Mouse (Mus musculus): ENCODE results near the gene Car8.

Gene Car8

DNA sequence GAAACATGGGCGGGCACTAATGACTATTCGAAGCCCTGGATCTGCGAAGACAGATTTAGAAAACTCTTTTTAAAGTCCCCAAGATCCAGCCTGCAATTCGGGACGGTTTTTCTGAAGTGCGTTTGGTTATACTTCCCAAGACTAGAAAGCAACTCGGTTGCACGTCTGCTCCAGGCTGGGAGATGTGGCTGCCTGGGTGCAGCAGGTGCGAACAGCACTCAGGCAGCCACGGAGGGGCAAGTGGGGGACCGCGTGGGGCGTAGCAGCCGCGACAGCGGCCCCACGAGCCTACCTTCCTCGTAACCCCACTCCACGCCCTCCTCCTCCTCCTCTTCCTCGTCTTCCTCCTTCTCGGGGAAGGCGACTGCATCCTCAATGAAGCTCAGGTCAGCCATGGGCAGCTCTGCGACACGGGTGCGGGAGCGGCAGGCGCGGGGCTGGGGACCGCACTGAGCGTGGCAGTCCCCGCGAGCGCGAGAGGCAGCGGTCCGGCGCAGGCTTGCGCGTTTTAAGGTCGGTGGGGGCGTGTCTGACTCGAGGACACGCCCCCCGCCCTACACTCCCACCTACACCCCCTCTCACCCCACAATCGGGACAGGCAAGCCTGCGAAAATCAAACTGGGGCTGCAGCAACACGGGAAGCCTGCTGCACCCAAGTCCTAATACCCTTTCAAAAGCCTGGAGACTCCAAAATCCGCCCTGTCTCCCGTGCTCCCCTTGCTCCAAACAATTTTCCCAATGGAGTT lies at the start of gene Car8:
Car8 (minus strand) TSS at position 482 of the 746 bp plus-strand sequence.
- DNase-seq = peak; percentile 43 to 50

DNA sequence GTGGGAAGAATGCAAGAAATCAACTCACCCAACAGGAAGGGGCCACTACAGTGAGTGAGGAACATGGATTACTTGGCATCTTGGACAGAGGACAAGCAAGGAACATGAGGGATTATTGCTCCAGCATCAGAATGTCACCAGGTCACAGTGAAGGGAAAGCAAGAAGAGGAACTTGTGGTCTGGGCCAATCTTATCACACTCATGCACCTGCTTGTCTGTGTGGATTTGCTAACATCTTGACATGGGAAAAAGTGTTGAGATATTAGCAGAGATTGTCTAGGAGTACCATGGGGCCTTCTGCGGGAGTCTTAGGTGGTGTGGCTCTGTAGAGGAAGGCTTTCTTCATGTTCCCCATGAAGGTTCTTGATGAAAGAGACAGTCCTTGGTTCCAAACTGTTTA lies 46.1 kb upstream of the Car8 start:
- no peak for DNase-seq

- no peak for DNase-seq
Observed at GRCm38 (mm10) chr4:8278159-8278558, 39.3 kb upstream of the Car8 start.

DNA sequence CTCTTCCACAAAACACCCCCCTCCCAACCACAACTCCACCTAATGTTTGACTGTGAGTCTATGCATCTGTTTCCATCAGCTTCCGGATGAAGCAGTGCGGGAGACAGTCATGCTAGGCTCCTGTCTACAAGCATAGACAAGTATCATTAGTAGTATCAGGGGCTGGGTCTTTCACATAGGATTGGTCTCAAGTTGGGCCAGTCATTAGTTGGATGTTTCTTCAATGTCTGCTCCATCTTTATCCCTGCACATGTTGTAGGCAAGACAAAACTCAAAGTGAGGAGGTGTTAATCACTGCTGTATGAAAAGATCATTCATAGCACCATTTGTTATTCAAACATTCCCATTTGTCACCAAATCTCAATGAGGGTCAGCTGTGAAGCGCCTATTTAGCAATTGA lies 11.0 kb upstream of the Car8 start:
- no peak for DNase-seq

- DNase-seq = no peak
Observed at GRCm38 (mm10) chr4:8245495-8246063, 6.7 kb upstream of the Car8 start.

- DNase-seq = no peak
Observed at GRCm38 (mm10) chr4:8245062-8245461, 6.2 kb upstream of the Car8 start.

GRCm38 (mm10) chr4:8239699-8240098 lies 858 bp upstream of the Car8 start:
- DNase-seq = peak; percentile 12 to 35

- DNase-seq = no peak
Observed at GRCm38 (mm10) chr4:8239306-8239670, 447 bp upstream of the Car8 start.

DNA sequence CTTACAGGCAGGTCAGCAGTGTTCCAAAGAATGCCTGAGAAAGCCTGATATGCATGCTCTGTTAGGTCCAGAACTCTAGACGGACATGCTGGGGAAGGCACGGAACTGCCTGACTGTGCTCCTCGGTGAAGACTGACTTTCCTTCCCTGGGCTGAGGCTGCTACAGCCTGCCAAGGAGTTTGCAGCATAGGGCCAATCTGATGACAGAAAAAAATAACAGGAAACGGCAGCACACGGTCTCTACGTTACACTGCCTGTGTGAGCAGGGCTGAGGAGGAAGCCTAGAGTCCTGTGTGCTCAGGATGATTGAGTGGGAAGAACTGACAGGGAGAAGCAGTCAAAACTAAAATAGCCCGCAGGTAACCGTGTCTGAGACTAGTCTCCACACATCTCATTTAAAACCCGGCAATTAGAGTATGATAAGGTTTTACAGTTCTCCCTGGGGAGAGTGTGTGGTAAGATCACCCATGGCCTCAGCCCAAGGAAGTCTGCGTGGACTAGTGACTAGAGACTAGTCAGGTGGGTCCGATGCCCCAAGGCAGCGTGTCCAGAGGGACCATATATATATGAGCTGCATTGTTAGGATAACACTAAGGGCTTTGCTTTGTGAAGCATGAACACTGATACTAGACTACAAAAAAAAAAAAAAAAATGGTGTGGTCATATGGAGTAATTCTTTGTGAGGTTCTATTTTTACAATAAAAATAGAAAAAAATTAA lies 6.3 kb downstream of the Car8 start:
- DNase-seq = peak in 1 of 2 experiments; percentile 8

GRCm38 (mm10) chr4:8231291-8231871 lies 7.5 kb downstream of the Car8 start:
- no peak for DNase-seq

- no peak for DNase-seq
Observed at GRCm38 (mm10) chr4:8229661-8230298, 9.1 kb downstream of the Car8 start.

GRCm38 (mm10) chr4:8218941-8219340 lies 19.9 kb downstream of the Car8 start:
- DNase-seq = no peak

- DNase-seq = no peak
Observed at GRCm38 (mm10) chr4:8218004-8218403, 20.8 kb downstream of the Car8 start.

DNA sequence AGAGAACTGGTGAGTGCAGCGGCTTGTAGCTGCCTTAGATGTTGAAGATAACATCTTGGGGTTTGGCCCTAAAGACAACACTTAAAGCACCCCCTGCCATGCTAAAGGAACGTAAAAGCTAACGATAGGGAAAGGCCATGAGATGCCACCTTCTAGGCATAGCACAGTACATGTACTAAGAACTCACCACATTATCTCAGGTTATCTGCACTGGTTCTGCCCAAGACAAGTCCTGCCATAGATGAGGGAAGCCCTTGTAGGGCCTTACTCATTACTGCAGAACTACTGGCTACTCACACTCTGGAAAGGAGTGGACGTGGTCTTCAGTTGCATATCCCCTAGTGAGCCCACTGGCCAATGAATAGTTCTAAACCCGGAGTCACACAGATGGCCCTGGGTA lies 21.6 kb downstream of the Car8 start:
- no peak for DNase-seq

DNA sequence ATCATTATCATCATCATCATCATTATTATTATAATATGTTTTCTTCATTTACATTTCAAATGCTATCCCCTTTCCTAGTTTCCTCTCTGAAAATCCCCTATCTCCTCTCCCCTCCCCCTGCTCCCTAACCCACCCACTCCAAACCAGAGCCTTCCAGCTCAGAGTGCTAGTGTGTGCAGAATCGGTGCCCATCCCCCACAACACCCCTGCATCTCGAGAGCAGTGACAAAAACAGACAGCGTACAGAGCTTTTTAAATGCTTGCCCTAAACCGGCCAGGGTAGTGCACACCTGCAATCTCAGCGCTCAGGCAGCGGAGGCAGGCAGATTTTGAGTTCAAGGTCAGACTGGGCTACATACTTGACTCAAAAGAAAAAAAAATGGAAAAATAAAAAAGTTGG lies 22.3 kb downstream of the Car8 start:
- no peak for DNase-seq

DNA sequence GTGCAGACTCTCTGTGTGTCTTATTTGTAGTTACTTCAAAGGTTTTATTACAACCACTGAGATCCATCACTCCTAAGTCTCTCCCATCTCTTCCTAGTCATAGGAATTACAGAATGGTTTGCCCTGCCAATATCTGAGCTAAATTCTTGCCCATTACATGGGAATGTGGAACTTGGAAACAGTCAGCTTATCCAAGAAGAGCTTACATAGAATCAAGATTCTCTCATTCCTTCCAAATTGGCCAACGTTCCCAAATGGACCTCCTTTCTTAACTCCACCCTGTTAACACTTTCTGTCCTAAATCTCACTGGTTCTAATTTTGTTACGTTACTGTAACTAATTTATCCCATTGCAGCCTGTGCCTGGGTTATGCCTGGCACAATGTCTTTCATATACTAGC lies 25.2 kb downstream of the Car8 start:
- no peak for DNase-seq

DNA sequence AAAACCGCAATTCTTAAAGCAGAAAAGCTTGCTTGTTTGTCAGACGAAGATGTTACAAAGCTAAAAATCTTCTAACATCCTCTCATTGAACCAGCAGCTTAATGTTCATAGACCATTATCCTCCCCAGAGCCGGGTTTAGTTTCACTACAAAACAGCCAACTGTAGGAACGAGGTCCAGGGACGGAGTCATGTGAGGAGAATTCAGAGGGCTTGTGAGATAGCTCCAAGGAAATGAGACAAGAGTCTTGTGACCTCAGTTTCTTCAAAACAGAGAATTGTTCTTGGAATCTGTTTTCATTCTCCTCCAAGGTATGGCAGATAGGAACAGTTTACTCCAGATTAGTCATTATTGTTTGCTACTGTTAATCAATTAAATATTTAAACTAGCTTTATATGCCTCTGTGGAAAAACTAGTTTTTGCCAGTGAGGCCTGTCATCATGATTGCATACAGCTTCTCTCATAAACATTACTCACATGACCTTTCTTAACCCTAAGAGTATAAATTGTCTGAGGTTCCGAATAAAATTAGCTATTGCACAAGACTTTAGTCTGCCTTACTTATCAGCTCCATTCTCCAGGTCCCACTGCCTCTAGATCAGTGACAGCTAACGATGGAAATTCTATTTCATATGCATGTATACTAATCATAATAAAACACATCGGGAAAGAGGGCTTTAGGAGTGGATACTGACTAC lies 25.8 kb downstream of the Car8 start:
- DNase-seq = no peak

DNA sequence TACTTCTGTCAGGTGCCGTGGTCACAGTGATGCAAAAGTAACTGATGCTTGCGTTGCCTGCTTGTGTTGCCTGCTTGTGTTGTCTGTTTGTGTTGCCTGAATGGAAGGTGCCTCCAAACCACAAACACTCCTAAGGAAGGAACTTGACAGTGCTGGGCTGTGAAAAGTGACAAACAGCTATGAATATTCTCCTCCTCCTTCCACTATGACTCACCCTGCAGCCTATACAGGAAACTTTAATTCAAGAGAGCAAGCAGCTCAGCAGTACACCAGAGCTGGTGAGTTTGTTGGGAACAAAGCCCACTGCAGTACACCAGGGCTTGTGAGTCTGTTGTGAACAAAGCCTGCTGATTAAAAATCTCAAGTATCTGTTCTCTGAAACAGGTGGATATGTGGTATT lies 28.4 kb downstream of the Car8 start:
- DNase-seq = no peak

DNA sequence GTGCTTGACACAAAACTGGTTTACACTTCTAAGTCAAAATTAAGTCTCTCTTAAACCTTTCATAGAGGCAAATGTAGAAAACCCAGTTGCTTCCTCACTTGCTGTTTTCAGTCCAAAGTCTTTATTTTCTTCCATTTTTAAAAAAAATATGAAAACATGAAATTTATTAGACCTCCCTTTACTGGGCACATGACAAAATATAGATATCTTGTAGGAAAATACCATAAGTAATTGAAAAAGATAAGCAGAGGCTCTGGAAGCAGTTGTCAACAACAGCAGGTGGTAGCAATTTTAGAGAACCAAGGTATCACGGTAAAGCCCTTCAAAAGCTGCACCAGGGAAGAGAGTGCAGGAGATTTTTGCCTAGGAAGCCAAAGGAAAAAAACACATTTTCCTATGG lies 30.9 kb downstream of the Car8 start:
- no peak for DNase-seq

GRCm38 (mm10) chr4:8206918-8207573 lies 31.8 kb downstream of the Car8 start:
- peak; percentile 58 to 63 for DNase-seq

GRCm38 (mm10) chr4:8205089-8205649 lies 33.7 kb downstream of the Car8 start:
- no peak for DNase-seq

GRCm38 (mm10) chr4:8203367-8203766 lies 35.5 kb downstream of the Car8 start:
- no peak for DNase-seq
